Mouse (Mus musculus) heart, postnatal 10 days (tissue): ENCODE results near the gene Ntpcr. TPM values are rescaled to one million over a fixed set of nuclear protein-coding genes. Genes with fewer than 3 reads are reported as not detected.

Experiments used
- DNase-seq, 2 experiments: peaks; one replicate each; pipeline ENCODE4 v3.0.0; 2021
- intact Hi-C: fragments of 180-260 bp; cut with DNase I; formaldehyde crosslinking; loops from one replicate; pipeline ENCODE4 v1.15.1; 2025
- total RNA-seq, 2 experiments: library from RNA; stranded (reverse); gene quantifications; 2 replicates each; pipeline ENCODE4 v1.2.3; 2021

Gene Ntpcr
- total RNA-seq, 2 experiments from 2014 or later: 16.6 to 19.5 TPM

DNA sequence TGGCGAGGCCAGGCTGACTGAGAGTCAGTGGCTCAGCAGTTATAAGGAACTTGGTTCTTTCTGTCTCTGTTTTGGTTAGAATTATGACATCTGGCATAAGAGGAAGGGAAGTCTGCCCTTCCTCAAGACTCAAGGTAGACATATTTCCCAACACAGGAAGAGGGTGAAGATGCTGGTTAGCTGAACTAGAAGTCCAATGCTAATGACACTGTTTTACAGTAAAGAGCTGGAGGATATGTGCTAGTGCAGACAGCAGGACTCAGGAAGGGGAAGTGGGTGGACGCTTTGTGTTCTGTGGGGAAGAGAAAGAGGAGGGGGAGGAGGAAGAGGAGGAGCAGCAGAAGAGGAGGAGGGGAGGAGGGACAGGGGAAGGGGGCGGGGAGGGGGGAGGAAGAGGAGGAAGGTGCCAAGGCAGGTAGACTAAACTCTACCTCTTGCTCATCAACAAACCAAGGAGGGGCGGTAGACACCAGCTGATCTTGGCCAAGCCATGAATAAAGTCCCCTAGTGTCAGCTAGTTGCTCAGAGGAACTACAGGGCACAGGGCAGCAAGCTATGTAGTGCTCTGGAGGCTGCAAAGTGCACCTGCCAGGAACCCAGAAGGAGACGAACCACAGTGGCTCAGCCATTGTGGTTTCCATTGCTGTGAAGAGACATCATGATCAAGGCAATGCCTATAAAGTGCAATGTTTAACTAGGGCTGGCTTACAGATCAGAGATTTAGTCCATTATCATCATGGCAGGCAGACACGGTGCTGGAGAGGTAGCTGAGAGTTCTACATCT lies 4.5 kb upstream of the Ntpcr start:
- intact Hi-C loops: loop anchor here (2.0 kb wide), 1 partner anchor 150 kb away; no protein-coding TSS in a partner anchor
- no peak for DNase-seq

DNA sequence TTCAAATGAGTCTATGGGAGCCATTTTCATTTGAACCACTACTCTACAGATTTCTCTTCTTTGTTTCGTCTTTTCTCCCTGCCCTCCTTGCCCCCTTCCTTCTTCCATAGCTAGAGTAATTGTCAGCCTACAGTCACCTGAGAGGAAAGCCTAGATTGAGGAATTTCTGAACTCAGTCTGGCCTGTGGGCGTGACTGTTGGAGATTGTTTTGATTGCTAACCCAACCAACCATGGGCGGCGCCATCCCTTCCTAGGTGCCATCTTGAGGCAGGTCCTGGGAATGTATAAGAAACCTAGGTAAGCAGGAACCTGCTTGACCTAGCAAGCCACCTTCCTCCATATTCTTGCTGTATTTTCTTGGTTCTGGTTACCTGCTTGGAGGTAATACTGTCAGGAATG lies 3.6 kb upstream of the Ntpcr start:
- no peak for DNase-seq
- intact Hi-C loops: no loop called here

DNA sequence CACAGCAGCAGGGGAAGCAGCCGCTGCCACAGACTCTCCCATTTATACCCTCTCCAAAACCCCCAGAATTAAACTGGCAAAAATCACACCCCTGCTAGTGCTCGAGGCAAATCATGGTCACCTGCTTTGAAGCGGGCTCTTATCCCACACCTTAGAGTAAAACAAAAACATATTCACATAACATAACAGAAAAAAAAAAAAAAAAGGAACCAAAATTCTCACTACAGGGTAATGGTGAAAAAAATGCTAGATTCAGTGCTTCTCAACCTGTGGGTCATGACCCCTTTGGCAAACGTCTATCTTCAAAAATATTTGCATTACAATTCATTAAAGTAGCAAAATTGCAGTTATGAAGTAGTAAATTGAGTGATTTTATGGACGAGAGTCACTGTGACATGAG lies 2.8 kb upstream of the Ntpcr start:
- intact Hi-C loops: no loop called here
- DNase-seq: no peak

DNA sequence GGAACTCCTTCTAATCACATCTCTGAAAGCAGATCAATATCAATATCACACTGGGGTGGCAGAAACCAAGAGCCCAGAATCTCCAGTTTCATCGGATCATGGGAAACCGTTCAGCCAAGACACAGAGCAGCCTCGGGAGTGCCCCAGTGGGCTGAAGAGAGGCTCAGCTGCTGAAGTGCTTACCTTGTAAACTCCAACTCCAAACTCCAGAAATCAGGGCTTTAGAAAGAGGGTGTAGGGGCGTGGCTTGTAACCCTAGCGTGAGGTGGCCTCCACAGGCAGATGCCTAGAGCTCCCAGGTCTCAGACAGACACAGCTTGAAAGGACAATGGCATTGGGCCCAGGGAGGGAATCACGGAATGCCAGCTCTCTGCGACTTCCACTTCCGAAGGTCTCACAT lies 2.0 kb upstream of the Ntpcr start:
- no peak for DNase-seq
- intact Hi-C loops: no loop called here

DNA sequence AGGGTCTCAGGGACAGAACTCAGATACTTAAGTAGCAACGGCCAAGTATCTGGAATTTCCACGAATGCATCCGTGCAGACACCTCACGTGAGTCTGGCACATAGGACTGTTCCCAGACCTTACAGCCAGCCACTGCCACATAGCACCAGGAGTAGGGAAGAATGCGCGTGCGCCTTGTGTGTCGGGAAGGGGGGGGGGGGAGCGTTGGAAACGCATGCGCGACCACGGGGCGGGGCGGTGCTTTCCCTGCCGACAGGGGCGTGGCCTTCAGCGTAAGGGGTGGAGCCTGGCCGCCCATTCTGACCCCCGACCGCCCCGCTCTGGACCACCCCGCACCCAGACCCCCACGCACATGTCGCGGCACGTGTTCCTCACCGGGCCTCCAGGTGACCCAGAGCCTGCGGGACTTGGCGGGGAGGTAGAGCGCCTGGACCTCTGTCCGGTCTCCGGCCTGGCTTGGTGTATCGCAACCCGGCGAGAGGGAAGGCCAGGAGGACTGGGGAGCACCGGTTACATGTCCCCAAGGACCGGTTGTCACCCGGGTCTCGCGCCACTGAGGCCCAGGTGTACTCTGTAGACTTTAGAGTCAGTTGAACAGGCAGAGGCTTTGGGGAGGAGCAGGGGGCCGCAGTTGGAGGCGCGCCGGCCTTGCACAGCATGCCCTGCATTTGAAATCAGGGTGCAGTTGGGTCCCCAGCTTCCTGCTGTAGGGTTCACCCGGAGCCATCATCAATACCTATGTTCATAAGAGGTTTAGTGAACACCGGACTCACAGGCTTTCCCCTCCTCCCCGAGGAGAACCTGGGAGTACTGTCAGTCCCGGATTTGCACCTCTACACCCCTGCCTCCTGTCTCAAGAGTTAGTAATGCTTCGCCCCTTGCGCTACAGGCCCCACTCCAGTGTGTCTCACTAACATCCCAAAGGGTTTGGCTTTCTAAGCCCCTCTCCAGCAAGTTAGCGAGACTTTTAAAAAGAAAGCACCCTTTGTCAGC lies 4.5 kb downstream of the Ntpcr start:
- intact Hi-C loops: loop anchor here (5.0 kb wide), 1 partner anchor 123 kb away; no protein-coding TSS in a partner anchor

DNA sequence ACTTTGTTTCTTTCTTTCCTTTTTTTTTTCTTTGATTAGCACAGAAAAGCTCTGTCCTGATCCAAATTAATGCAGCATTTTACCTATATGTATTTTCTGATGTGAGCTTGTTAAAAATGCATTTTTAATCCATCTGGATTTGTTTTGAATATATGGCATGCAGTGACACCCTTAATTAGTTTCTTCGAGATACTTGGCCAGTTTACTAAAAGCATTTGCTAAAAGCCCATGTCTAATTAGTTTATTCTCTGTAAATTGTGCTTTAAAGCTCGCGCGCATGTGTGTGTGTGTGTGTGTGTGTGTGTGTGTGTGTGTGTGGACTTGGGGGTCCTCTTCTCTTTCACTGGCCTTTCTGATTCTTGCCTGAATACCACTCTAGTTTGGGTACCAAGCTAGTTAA lies 9.2 kb downstream of the Ntpcr start:
- intact Hi-C loops: no loop called here
- no peak for DNase-seq

More for the DNA sequence above, 4.5 kb downstream of the Ntpcr start:
- peak; percentile 91 for DNase-seq

DNA sequence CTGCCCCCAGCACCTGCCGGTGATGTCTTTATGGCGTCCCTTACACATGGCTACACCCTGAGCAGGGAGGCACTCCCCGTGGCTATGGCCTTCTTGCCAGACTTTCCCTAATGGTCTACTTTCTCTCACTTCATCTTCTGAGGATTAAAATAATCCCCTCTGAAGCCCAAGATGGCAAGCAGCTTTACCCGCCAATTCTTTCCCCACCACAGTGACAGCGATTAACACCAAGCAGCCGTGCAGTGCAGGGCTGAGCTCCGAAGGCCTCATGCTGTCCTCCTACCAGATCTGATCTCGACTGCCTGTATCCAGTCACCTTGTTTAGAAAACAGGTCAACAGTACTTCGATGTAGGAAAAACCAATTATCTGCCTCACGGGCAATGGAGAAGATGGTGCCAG lies 10.9 kb downstream of the Ntpcr start:
- intact Hi-C loops: no loop called here
- no peak for DNase-seq

DNA sequence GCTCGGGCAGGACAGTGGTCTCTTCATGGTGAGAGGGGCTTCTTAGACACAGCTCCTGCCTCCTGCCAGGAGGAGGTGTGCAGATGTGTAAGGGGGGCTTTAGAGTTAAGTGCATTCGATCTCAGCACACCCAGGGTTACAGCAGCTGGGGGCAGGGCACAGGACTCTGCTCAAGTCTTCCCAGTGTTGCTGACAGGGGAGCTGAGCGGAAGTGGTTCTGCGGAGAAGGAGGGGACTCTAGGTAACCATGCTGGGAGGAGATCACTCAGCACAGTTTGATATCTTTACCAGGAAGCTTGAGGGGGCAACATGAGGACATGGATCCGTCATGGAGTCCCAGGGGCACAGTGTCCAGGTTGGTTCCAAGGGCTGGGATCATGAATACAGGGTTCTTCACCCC lies 11.6 kb downstream of the Ntpcr start:
- intact Hi-C loops: no loop called here
- no peak for DNase-seq

DNA sequence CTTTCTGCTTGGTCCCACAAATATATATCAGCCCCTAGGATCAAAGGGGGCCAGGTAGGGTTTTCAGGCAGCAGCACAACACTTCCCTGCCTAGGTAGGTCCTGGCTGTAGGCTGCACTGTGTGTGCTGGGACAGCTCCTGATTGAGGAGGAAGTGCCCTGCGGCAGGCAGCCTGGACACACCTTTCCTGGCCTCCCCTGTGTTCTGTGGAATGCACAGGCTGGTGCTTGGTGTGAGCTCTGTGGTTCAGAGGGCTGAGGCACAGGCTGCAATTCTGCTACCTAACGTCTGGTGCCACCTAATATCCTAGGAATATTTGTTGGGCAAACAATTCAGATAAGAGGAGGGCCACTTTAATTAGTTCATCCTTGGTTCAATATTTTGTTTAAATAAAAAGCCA lies 12.1 kb downstream of the Ntpcr start:
- no peak for DNase-seq
- intact Hi-C loops: no loop called here

DNA sequence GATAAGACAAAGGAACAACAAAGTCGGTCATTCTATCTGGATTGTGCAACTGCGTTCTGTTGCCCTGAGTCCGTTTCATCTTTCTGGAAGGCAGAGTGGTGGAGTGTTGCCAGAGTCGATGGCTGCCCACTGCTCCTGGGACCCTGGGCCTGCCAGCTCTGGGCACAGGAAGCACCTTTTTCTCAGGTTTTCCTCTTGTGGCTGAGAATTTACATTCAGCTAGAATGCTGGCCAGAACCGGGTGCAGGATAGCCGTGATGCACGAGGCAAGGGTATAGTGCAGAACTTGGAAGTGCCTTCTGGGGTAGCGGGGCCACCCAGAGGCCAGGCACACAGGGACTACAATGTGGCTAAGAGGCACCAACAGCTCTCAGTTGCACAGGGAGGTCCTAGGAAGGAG lies 12.6 kb downstream of the Ntpcr start:
- DNase-seq: no peak
- intact Hi-C loops: no loop called here

DNA sequence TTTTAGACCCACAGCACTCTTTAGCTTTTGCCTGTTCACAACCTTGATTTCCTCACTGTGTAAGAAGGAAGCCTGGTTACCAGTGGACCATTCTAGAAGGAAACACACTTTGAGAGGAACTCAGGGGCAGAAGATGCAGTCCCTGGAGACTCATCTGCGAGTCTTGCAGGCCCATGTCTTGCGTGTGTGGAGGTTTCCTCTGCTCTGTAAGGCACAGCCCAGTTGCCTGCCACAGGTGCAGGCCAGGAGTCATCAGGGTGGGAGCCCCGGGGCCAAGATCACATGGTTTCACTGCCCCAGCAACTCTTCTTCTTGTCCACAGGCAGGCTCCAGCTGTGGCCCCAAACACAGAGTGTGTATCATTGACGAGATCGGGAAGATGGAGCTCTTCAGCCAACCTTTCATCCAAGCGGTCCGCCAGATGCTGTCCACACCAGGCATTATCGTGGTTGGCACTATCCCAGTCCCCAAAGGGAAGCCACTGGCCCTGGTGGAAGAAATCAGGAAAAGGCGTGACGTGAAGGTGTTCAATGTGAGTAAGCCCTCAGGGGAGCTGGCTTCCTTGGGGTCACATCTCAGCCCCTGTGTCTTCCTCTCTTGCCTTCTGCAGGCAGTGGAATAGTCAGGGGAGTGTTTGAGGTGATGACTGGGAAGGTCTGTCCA lies 15.3 kb downstream of the Ntpcr start:
- intact Hi-C loops: no loop called here
- no peak for DNase-seq

DNA sequence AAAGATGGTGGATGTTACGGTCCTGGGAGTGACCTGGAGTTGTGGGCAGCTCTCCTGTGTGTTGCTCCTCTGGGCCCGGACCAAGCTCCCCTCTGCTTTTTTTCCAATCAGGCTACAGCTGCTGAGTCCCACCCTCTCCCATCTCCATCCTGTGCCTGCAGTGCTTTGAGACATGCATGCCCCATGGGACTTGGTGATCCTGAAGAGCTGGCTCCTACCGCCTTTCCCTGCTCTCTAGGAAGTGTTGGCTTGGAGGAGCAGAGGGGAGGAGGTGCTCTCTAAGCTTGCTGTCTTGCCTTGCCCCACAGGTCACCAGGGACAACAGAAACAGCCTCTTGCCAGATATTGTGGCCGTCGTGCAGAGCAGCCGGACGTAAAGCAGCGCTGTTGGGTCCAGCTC lies 17.6 kb downstream of the Ntpcr start:
- DNase-seq: peak in 1 of 2 experiments; percentile 23
- intact Hi-C loops: no loop called here

DNA sequence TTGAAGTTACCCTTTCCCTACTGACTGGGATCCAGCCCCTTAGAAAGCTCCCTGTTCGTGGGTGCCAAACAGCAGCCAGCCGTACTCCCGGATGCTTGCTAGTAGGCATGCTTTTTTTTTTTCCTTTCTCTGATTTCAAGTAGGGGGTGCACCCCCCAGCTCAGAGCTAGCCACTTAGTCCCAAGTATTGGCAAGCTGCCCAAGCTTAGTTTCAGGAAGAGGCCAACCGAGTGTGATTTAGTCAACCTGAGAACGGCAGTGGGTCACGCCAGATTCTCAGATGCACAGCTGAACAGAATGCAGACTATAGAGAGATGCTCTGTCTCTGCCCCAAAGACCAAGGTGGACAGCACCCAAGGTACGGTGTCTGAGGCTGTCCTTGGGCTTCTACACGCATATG lies 21.1 kb downstream of the Ntpcr start:
- no peak for DNase-seq
- intact Hi-C loops: no loop called here

DNA sequence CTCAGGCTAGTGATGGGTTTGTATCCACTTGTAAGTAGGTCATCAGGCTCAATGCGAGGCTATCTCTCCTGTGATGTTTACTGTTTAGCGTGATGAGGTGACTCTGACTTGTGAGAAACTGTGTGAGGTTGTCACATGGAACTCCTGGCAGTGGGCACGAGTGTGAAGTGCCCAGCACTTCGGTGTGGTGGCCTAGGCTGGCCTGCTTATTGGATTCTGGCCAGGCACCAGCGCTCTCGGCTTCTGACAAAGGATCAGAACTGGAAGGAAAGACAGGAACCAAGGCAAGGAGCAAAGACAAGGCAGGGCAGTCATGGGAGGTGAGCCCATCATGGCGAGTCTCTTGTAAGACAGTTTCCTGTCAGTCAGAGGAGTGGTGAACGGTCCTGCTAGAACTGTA lies 26.1 kb downstream of the Ntpcr start:
- peak in 1 of 2 experiments; percentile 32 for DNase-seq
- intact Hi-C loops: no loop called here

DNA sequence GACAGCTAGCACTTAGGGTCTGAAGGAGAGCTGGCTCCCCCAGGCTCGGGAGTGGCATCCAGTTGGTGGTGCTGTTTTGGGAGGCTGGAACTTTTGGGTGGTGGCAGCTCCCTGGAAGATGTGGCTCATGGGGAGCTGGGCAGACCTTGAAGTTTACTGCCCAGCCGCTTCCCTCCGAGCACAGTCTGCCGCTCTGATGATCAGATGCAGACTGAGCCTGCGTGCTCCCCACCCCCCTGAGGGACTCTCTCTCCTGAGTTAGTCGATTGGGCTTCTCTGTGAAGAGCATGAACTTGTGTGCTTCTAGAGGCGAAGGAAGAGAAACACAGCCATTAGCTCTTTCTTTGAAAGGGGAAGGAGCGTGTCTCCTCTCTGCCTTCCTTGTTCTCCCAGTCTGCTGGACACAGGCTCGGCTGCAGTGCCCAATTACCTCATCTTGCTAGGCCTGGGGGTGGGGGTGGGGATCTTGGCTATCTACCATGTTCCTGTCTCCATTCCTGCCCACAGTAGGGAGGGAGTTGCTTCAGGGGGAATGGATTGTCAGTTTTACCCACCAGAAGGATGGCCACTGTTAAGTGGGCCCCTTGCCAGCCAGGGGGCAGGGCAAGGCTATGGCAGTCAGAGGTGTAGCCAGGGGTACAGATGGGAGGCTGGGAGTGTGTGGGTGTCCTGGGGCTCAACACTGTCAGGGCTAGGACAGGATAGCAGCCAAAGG lies 26.8 kb downstream of the Ntpcr start:
- intact Hi-C loops: no loop called here
- DNase-seq: peak; percentile 32 to 35

DNA sequence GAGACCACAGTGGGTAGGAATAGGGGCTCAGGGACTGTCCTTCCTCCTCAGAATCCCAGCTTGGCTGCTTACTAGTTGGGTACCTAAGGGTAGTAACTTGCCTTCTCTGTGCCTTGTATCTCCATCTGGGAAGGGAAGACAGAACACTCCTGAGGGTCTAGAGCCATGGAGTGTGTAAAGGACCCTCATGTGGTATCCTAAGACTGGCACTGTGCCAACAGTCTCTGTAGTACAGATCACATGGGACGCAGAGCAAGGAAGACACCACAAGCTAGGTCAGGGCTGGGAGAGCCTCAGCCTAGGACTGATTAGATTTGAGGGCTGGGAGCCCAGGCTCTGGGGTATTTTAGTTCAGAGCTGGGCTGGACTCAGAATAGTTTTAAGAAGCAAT lies 27.3 kb downstream of the Ntpcr start:
- DNase-seq: peak; percentile 15 to 28
- intact Hi-C loops: no loop called here

DNA sequence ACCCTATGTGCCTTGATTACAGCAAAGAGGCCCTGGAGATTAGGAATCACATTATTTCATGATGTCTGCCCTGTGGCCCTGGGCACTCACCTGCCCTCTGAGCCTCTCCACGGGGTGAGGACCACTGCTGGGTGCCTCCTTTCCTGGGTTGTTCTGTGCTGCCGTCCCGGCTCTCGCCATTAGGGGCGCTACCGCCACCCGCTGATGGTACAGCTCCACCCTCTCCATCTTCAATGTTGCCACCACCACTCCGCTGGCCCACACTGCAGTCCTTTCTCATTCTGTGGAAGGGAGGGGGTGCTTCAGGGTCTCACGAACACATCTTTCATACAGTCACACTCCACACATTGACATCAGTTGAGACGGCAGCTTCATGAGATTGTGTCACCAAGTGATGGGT lies 29.3 kb downstream of the Ntpcr start:
- intact Hi-C loops: no loop called here
- peak; percentile 29 to 45 for DNase-seq

DNA sequence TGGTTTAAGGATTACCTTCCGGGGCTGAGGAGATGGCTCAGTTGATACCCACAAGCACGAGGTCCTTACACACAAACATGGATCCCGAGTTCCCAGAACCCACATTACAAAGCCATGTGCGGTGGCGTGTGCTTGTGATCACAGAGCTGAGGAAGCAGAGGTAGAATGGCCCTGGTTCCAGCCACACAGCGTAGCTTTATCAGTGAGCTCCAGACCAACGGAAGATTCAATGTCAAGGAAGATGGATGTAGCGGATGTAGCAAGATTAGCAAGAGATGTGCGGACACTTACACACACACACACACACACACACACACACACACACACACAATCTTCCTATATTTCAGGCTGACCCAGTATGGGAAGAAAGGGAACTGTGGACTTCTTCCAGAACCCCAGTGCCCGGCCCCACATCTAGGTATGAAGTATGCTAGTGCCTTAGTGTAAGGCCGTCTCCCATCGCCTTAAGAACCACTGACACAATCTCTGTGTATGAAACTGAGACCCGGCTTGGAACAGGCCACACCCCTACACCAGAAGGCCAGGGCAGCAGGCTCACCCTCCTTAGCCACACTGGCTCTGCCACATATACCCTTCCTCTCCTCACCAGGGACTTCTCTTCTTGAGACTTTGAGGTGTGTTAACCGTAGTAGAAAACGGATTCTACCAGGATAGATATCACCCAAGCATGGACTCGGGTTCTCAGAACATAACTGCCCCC lies 33.5 kb downstream of the Ntpcr start:
- no peak for DNase-seq
- intact Hi-C loops: no loop called here

DNA sequence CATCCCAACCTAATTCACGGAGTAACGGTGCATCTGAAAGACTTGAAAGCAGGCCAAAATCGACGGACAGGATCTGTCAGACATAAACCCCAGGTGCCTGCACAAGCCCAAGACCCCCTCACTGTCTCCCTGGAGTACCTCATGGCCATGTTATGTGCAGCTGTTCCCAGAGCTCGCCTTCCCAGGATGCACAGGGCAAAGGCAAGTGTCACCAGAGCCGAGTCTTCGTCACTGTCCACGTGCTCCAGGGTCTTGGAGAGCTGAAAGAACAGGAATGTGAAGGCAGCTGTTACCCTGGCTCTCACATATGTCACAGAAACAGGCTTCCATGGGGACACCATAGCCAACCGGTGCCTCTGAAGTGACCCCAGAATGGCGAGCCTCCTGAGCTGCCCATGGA lies 38.3 kb downstream of the Ntpcr start:
- intact Hi-C loops: no loop called here
- no peak for DNase-seq

DNA sequence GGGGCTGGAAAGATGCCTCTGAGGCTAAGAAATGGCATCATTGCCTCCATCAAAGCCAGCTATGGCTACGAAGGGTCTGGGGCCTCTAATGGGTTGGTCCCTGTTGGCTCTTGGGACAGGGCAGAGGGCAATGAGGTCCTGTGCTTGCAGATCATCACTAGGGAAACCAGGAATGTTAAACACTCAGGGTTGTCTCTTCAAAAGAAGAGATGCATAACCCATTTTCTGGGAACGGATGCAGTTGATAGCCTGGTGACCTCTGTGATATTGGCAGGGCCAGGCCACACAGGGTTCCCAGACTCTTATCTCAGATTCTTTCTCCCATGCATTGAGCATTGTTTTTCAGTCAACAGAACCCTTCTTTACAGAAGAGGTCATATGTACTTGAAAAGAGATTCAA lies 42.5 kb downstream of the Ntpcr start:
- intact Hi-C loops: no loop called here
- no peak for DNase-seq
